Mouse (Mus musculus): ENCODE data around the gene Vwc2. TPM values are rescaled to one million over a fixed set of nuclear protein-coding genes. Genes with fewer than 3 reads are reported as not detected.

Vwc2 gene
- not detected for total RNA-seq (2023)

DNA sequence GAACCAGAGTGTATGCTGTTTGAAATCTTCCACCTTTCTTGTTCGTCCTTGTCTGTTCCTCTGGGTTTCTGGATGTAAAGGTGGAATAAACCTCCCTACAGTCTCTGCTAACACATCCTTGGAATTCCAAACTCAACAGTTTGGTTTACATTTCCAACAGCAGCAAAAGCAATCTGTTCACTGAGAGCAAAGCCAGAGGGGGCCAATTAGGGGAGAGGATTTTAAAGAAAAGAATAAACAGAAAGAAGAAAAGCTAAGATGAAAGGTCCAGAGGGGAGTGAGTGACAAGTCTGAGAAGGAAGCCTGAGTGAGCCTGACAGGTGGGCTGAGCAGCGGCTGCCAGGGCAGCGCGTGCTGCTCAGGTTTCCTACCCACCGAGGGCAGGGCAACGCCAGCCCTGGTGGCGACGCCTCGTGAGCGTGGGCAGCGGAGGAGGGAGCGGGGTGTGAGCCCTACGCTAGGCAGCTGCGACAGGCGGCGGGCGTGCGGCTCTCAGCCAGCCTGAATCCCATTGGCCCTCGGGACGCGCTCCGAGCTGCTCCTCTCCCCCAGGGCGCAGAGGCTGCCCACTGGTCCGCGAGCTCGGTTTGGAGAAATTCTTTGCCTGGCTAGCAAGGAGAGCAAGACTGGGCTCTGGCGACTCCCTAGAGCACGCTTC, at the start of gene Vwc2:
TSS of gene Vwc2 (plus strand) at position 648 of the 658 bp plus-strand sequence.

